Mouse (Mus musculus): ENCODE data around the gene Pla2g2c. TPM values are rescaled to one million over a fixed set of nuclear protein-coding genes. Genes with fewer than 3 reads are reported as not detected.

The Pla2g2c gene
- 0.41 and 0.53 TPM in 2 replicates for polyA plus RNA-seq (2016; fragmentation: Nextera tagmentation; extraction: Ambion mirVana)

- no peaks in the 10 kb centered on the region for H3K9me3 ChIP-seq
- peak within 1 kb of the TSS; percentile 29 for H3K4me3 ChIP-seq
- 46% methylated on average over 18 of the region's 18 CpGs for WGBS
- peak within 1 kb of the TSS; percentile 54 for H3K4me2 ChIP-seq (replicated peaks)
- peak within 1 kb of the TSS; percentile 47; the same call in 1 of the 2 replicates for H3K27ac ChIP-seq
- H3K36me3 ChIP-seq = no peaks in the 10 kb centered on the region
- H3K9ac ChIP-seq = peak within 1 kb of the TSS; percentile 28; the same call in 1 of the 2 replicates
- H3K4me1 ChIP-seq = peaks cover 21% of the 10 kb centered on the region
- no peaks in the 10 kb centered on the region for H3K27me3 ChIP-seq
- no peak for ATAC-seq (ENCODE audit: insufficient number of reproducible peaks, insufficient read depth, low FRiP score, low TSS enrichment)
These were observed at the start of gene Pla2g2c for GRCm38 (mm10) chr4:138724354-138725126. Gene Pla2g2c, plus strand, starts transcription at chr4:138724792.

GRCm38 (mm10) chr4:138676480-138676879 is 48.1 kb upstream of the Pla2g2c start:
- WGBS = 10% methylated on average over 16 of the region's 16 CpGs
- H3K4me1 ChIP-seq = no peaks in the 10 kb centered on the region
- ATAC-seq (ENCODE audit: insufficient number of reproducible peaks, insufficient read depth, low FRiP score, low TSS enrichment) = no peak
- H3K4me2 ChIP-seq (replicated peaks) = no peak overlapping the region
- H3K36me3 ChIP-seq = no peaks in the 10 kb centered on the region
- no peaks in the 10 kb centered on the region for H3K9me3 ChIP-seq
- no peak overlapping the region for H3K27ac ChIP-seq
- no peaks in the 10 kb centered on the region for H3K27me3 ChIP-seq
- H3K4me3 ChIP-seq = no peak overlapping the region
- no peak overlapping the region for H3K9ac ChIP-seq

GRCm38 (mm10) chr4:138677579-138677978 is 47.0 kb upstream of the Pla2g2c start:
- no peak overlapping the region for H3K9ac ChIP-seq
- H3K36me3 ChIP-seq = no peaks in the 10 kb centered on the region
- H3K9me3 ChIP-seq = no peaks in the 10 kb centered on the region
- WGBS = 26% methylated on average over 16 of the region's 16 CpGs
- H3K4me1 ChIP-seq = no peaks in the 10 kb centered on the region
- no peak overlapping the region for H3K27ac ChIP-seq
- no peak for ATAC-seq (ENCODE audit: insufficient number of reproducible peaks, insufficient read depth, low FRiP score, low TSS enrichment)
- no peaks in the 10 kb centered on the region for H3K27me3 ChIP-seq
- no peak overlapping the region for H3K4me2 ChIP-seq (replicated peaks)
- no peak overlapping the region for H3K4me3 ChIP-seq

GRCm38 (mm10) chr4:138680124-138680523 is 44.5 kb upstream of the Pla2g2c start:
- no peaks in the 10 kb centered on the region for H3K36me3 ChIP-seq
- no peaks in the 10 kb centered on the region for H3K4me1 ChIP-seq
- H3K27ac ChIP-seq = no peak overlapping the region
- H3K9ac ChIP-seq = no peak overlapping the region
- ATAC-seq (ENCODE audit: insufficient number of reproducible peaks, insufficient read depth, low FRiP score, low TSS enrichment) = no peak
- whole genome bisulfite sequencing = 76% methylated on average over 4 of the region's 4 CpGs
- H3K4me2 ChIP-seq (replicated peaks) = no peak overlapping the region
- no peak overlapping the region for H3K4me3 ChIP-seq
- no peaks in the 10 kb centered on the region for H3K27me3 ChIP-seq
- no peaks in the 10 kb centered on the region for H3K9me3 ChIP-seq

- Histone ChIP-seq H3K4me1 (no peaks in the 10 kb centered on the region), H3K9ac (no peak overlapping the region), H3K4me3 (no peak overlapping the region), H3K9me3 (no peaks in the 10 kb centered on the region), H3K27ac (no peak overlapping the region), H3K36me3 (no peaks in the 10 kb centered on the region), H3K27me3 (no peaks in the 10 kb centered on the region), H3K4me2 (replicated peaks) (no peak overlapping the region)
- WGBS = 57% methylated on average over 2 of the region's 2 CpGs
- ATAC-seq (ENCODE audit: insufficient number of reproducible peaks, insufficient read depth, low FRiP score, low TSS enrichment) = no peak
These were observed 41.8 kb upstream of the Pla2g2c start for GRCm38 (mm10) chr4:138682760-138683159.

GRCm38 (mm10) chr4:138685813-138686212 is 38.8 kb upstream of the Pla2g2c start:
- no peaks in the 10 kb centered on the region for H3K9me3 ChIP-seq
- WGBS = 82% methylated on average over 6 of the region's 6 CpGs
- no peak for ATAC-seq (ENCODE audit: insufficient number of reproducible peaks, insufficient read depth, low FRiP score, low TSS enrichment)
- no peak overlapping the region for H3K9ac ChIP-seq
- H3K27ac ChIP-seq = no peak overlapping the region
- H3K4me2 ChIP-seq (replicated peaks) = no peak overlapping the region
- H3K27me3 ChIP-seq = peaks cover 19% of the 10 kb centered on the region
- H3K4me3 ChIP-seq = no peak overlapping the region
- H3K4me1 ChIP-seq = no peaks in the 10 kb centered on the region
- no peaks in the 10 kb centered on the region for H3K36me3 ChIP-seq

GRCm38 (mm10) chr4:138689094-138689512 is 35.5 kb upstream of the Pla2g2c start:
- H3K4me3 ChIP-seq = no peak overlapping the region
- no peaks in the 10 kb centered on the region for H3K36me3 ChIP-seq
- no peak overlapping the region for H3K9ac ChIP-seq
- no peaks in the 10 kb centered on the region for H3K4me1 ChIP-seq
- no peak for ATAC-seq (ENCODE audit: insufficient number of reproducible peaks, insufficient read depth, low FRiP score, low TSS enrichment)
- 26% methylated on average over 3 of the region's 3 CpGs for WGBS
- H3K27ac ChIP-seq = no peak overlapping the region
- H3K4me2 ChIP-seq (replicated peaks) = no peak overlapping the region
- peaks cover 44% of the 10 kb centered on the region for H3K27me3 ChIP-seq
- H3K9me3 ChIP-seq = no peaks in the 10 kb centered on the region

- H3K27me3 ChIP-seq = peaks cover 44% of the 10 kb centered on the region
- WGBS = 4% methylated on average over 4 of the region's 4 CpGs
- H3K36me3 ChIP-seq = no peaks in the 10 kb centered on the region
- ATAC-seq (ENCODE audit: insufficient number of reproducible peaks, insufficient read depth, low FRiP score, low TSS enrichment) = no peak
- H3K4me2 ChIP-seq (replicated peaks) = no peak overlapping the region
- H3K27ac ChIP-seq = no peak overlapping the region
- H3K9me3 ChIP-seq = no peaks in the 10 kb centered on the region
- no peak overlapping the region for H3K4me3 ChIP-seq
- H3K9ac ChIP-seq = no peak overlapping the region
- no peaks in the 10 kb centered on the region for H3K4me1 ChIP-seq
These were observed 34.0 kb upstream of the Pla2g2c start for GRCm38 (mm10) chr4:138690561-138690960.

GRCm38 (mm10) chr4:138691443-138692181 is 33.0 kb upstream of the Pla2g2c start:
- Histone ChIP-seq H3K4me2 (replicated peaks) (no peak overlapping the region), H3K36me3 (no peaks in the 10 kb centered on the region), H3K27ac (no peak overlapping the region), H3K9ac (no peak overlapping the region), H3K27me3 (peaks cover 52% of the 10 kb centered on the region), H3K4me1 (no peaks in the 10 kb centered on the region), H3K4me3 (no peak overlapping the region), H3K9me3 (no peaks in the 10 kb centered on the region)
- WGBS = 12% methylated on average over 19 of the region's 19 CpGs
- no peak for ATAC-seq (ENCODE audit: insufficient number of reproducible peaks, insufficient read depth, low FRiP score, low TSS enrichment)

- H3K4me2 ChIP-seq (replicated peaks) = no peak overlapping the region
- H3K9ac ChIP-seq = no peak overlapping the region
- H3K36me3 ChIP-seq = no peaks in the 10 kb centered on the region
- peaks cover 59% of the 10 kb centered on the region for H3K27me3 ChIP-seq
- no peak for ATAC-seq (ENCODE audit: insufficient number of reproducible peaks, insufficient read depth, low FRiP score, low TSS enrichment)
- H3K4me1 ChIP-seq = no peaks in the 10 kb centered on the region
- no peak overlapping the region for H3K27ac ChIP-seq
- H3K9me3 ChIP-seq = no peaks in the 10 kb centered on the region
- WGBS = 57% methylated on average over 12 of the region's 12 CpGs
- no peak overlapping the region for H3K4me3 ChIP-seq
These were observed 31.4 kb upstream of the Pla2g2c start for GRCm38 (mm10) chr4:138693043-138693692.

- H3K27me3 ChIP-seq = peaks cover 31% of the 10 kb centered on the region
- no peaks in the 10 kb centered on the region for H3K36me3 ChIP-seq
- H3K4me1 ChIP-seq = no peaks in the 10 kb centered on the region
- no peak for ATAC-seq (ENCODE audit: insufficient number of reproducible peaks, insufficient read depth, low FRiP score, low TSS enrichment)
- H3K27ac ChIP-seq = no peak overlapping the region
- H3K9ac ChIP-seq = no peak overlapping the region
- H3K9me3 ChIP-seq = no peaks in the 10 kb centered on the region
- 19% methylated on average over 7 of the region's 7 CpGs for WGBS
- H3K4me2 ChIP-seq (replicated peaks) = no peak overlapping the region
- no peak overlapping the region for H3K4me3 ChIP-seq
These were observed 27.9 kb upstream of the Pla2g2c start for GRCm38 (mm10) chr4:138696720-138697119.

Measured in embryonic facial prominence, embryonic 12.5 days (tissue).